Mouse (Mus musculus) stomach, embryonic 16.5 days (tissue): ENCODE data around the gene Gucd1. TPM values are rescaled to one million over a fixed set of nuclear protein-coding genes. Genes with fewer than 3 reads are reported as not detected.

Source experiments
- ATAC-seq: fragments of 200-750 bp; cut with Nextera tagmentation; 2 replicates; pipeline ENCODE4 v1.8.0; 2017; ENCODE audit warnings: moderate number of reproducible peaks, moderate TSS enrichment; ENCODE audit not compliant: insufficient read depth, low FRiP score
- H3K27ac ChIP-seq: fragments of 300-500 bp; sonication (generic); 2 replicates; pipeline ENCODE4 v1.5.1; 2014; ENCODE audit warnings: low read length
- H3K27me3 ChIP-seq: fragments of 300-500 bp; sonication (generic); 2 replicates; pipeline ENCODE4 v1.6.1; 2014; ENCODE audit warnings: low read length, control low read depth, mixed read lengths; ENCODE audit not compliant: control insufficient read depth, insufficient read depth
- H3K36me3 ChIP-seq: fragments of 300-500 bp; sonication (generic); 2 replicates; pipeline ENCODE4 v1.6.1; 2014; ENCODE audit warnings: low read length; ENCODE audit not compliant: control insufficient read depth, insufficient read depth
- H3K4me1 ChIP-seq: fragments of 300-500 bp; sonication (generic); 2 replicates; pipeline ENCODE4 v1.6.1; 2014; ENCODE audit warnings: low read length, control low read depth, mixed read lengths; ENCODE audit not compliant: control insufficient read depth, insufficient read depth
- H3K4me2 ChIP-seq: fragments of 300-500 bp; sonication (generic); 2 replicates; pipeline ENCODE4 v1.6.1; 2014; ENCODE audit warnings: low read depth, low read length, mixed read lengths
- H3K4me3 ChIP-seq: fragments of 300-500 bp; sonication (generic); replicated peaks from 2 replicates; pipeline ENCODE4 v1.5.1; 2014; ENCODE audit warnings: mild to moderate bottlenecking, low read length
- H3K9ac ChIP-seq: fragments of 300-500 bp; sonication (generic); 2 replicates; pipeline ENCODE4 v1.6.1; 2014; ENCODE audit warnings: low read length
- H3K9me3 ChIP-seq: fragments of 300-500 bp; sonication (generic); replicated peaks from 2 replicates; pipeline ENCODE4 v1.6.1; 2016; ENCODE audit warnings: low read length, control low read depth; ENCODE audit not compliant: control insufficient read depth
- WGBS: fragments of 180-500 bp; shearing (Covaris S2); extraction: QIAGEN DNeasy Blood & Tissue Kit; methylation state at CpG from one replicate; pipeline ENCODE4 v1.1.7; 2014; 5-methylcytosine and 5-hydroxymethylcytosine counted together
- polyA plus RNA-seq: library from polyadenylated mRNA; unstranded; fragments of >200 nt; fragmentation: Nextera tagmentation; extraction: Ambion mirVana; gene quantifications from 2 replicates; pipeline ENCODE4 v1.2.1, GENCODE M21; 2015

Gucd1 gene
- polyA plus RNA-seq, 1 experiment from 2014 or later = 24.7 TPM

GRCm38 (mm10) chr10:75332268-75332667, 185.5 kb downstream of the Gucd1 start:
- H3K36me3 ChIP-seq = no peaks in the 10 kb centered on the region
- ATAC-seq = no peak

GRCm38 (mm10) chr10:75328201-75328704, 189.5 kb downstream of the Gucd1 start:
- Histone ChIP-seq H3K36me3 (no peaks in the 10 kb centered on the region), H3K9me3 (no peaks in the 10 kb centered on the region), H3K4me2 (no peak overlapping the region), H3K4me3 (no peak overlapping the region), H3K9ac (no peak overlapping the region), H3K4me1 (no peaks in the 10 kb centered on the region), H3K27me3 (no peaks in the 10 kb centered on the region), H3K27ac (no peak overlapping the region)
- ATAC-seq = no peak
- 53% methylated on average over 4 of the region's 4 CpGs for WGBS

More at GRCm38 (mm10) chr10:75332268-75332667, 185.5 kb downstream of the Gucd1 start:
- no peaks in the 10 kb centered on the region for H3K27me3 ChIP-seq
- H3K4me1 ChIP-seq = no peaks in the 10 kb centered on the region
- H3K4me3 ChIP-seq = no peak overlapping the region
- no peak overlapping the region for H3K4me2 ChIP-seq
- H3K27ac ChIP-seq = no peak overlapping the region
- no peak overlapping the region for H3K9ac ChIP-seq
- no peaks in the 10 kb centered on the region for H3K9me3 ChIP-seq
- 68% methylated on average over 3 of the region's 3 CpGs for WGBS

- H3K4me1 ChIP-seq = no peaks in the 10 kb centered on the region
- no peak overlapping the region for H3K4me2 ChIP-seq
- H3K4me3 ChIP-seq = no peak overlapping the region
- no peak for ATAC-seq
- no peaks in the 10 kb centered on the region for H3K9me3 ChIP-seq
- no peaks in the 10 kb centered on the region for H3K27me3 ChIP-seq
- no peaks in the 10 kb centered on the region for H3K36me3 ChIP-seq
- WGBS = 61% methylated on average over 11 of the region's 11 CpGs
- no peak overlapping the region for H3K9ac ChIP-seq
- no peak overlapping the region for H3K27ac ChIP-seq
Measured at GRCm38 (mm10) chr10:75327081-75327480, 190.7 kb downstream of the Gucd1 start.

GRCm38 (mm10) chr10:75326553-75326952, 191.2 kb downstream of the Gucd1 start:
- no peak overlapping the region for H3K27ac ChIP-seq
- no peak overlapping the region for H3K4me3 ChIP-seq
- H3K36me3 ChIP-seq = no peaks in the 10 kb centered on the region
- peak; percentile 52; the same call in 1 of the 2 replicates for ATAC-seq
- H3K9ac ChIP-seq = no peak overlapping the region
- H3K4me1 ChIP-seq = no peaks in the 10 kb centered on the region
- 69% methylated on average over 3 of the region's 3 CpGs for WGBS
- H3K4me2 ChIP-seq = no peak overlapping the region
- no peaks in the 10 kb centered on the region for H3K9me3 ChIP-seq
- H3K27me3 ChIP-seq = no peaks in the 10 kb centered on the region

GRCm38 (mm10) chr10:75325821-75326220, 192.0 kb downstream of the Gucd1 start:
- ATAC-seq = no peak
- WGBS = 95% methylated on average over 23 of the region's 23 CpGs

GRCm38 (mm10) chr10:75324391-75324790, 193.4 kb downstream of the Gucd1 start:
- ATAC-seq = no peak

More at GRCm38 (mm10) chr10:75325821-75326220, 192.0 kb downstream of the Gucd1 start:
- Histone ChIP-seq H3K4me2 (no peak overlapping the region), H3K36me3 (no peaks in the 10 kb centered on the region), H3K27me3 (no peaks in the 10 kb centered on the region), H3K4me3 (no peak overlapping the region), H3K4me1 (no peaks in the 10 kb centered on the region), H3K27ac (no peak overlapping the region), H3K9ac (no peak overlapping the region), H3K9me3 (no peaks in the 10 kb centered on the region)

GRCm38 (mm10) chr10:75323986-75324385, 193.8 kb downstream of the Gucd1 start:
- no peak overlapping the region for H3K4me3 ChIP-seq
- no peaks in the 10 kb centered on the region for H3K36me3 ChIP-seq
- no peak for ATAC-seq
- H3K9ac ChIP-seq = no peak overlapping the region
- no peaks in the 10 kb centered on the region for H3K9me3 ChIP-seq
- H3K27ac ChIP-seq = no peak overlapping the region
- H3K4me2 ChIP-seq = no peak overlapping the region
- no peaks in the 10 kb centered on the region for H3K4me1 ChIP-seq
- peaks cover 3% of the 10 kb centered on the region; the same call in 1 of the 2 replicates for H3K27me3 ChIP-seq
- 82% methylated on average over 8 of the region's 8 CpGs for WGBS

More at GRCm38 (mm10) chr10:75324391-75324790, 193.4 kb downstream of the Gucd1 start:
- H3K27ac ChIP-seq = no peak overlapping the region
- H3K4me3 ChIP-seq = no peak overlapping the region
- H3K9ac ChIP-seq = no peak overlapping the region
- WGBS = 71% methylated on average over 10 of the region's 10 CpGs
- H3K4me1 ChIP-seq = no peaks in the 10 kb centered on the region
- no peak overlapping the region for H3K4me2 ChIP-seq
- no peaks in the 10 kb centered on the region for H3K36me3 ChIP-seq
- H3K9me3 ChIP-seq = no peaks in the 10 kb centered on the region
- H3K27me3 ChIP-seq = 0 out of 2 replicates have a peak, but pooled peaks cover under 1% of the 10 kb centered on the region

GRCm38 (mm10) chr10:75322966-75323365, 194.8 kb downstream of the Gucd1 start:
- Histone ChIP-seq H3K27ac (no peak overlapping the region), H3K27me3 (peaks cover 13% of the 10 kb centered on the region), H3K9me3 (no peaks in the 10 kb centered on the region), H3K9ac (no peak overlapping the region), H3K4me3 (no peak overlapping the region), H3K36me3 (no peaks in the 10 kb centered on the region), H3K4me2 (no peak overlapping the region), H3K4me1 (no peaks in the 10 kb centered on the region)
- ATAC-seq = no peak
- 66% methylated on average over 6 of the region's 6 CpGs for WGBS

GRCm38 (mm10) chr10:75320321-75320720, 197.5 kb downstream of the Gucd1 start:
- Histone ChIP-seq H3K4me2 (no peak overlapping the region), H3K4me1 (peaks cover 8% of the 10 kb centered on the region; the same call in 1 of the 2 replicates), H3K4me3 (no peak overlapping the region), H3K36me3 (no peaks in the 10 kb centered on the region), H3K27ac (no peak overlapping the region), H3K27me3 (peaks cover 21% of the 10 kb centered on the region), H3K9ac (no peak overlapping the region), H3K9me3 (no peaks in the 10 kb centered on the region)
- no peak for ATAC-seq
- 44% methylated on average over 4 of the region's 4 CpGs for WGBS
